Mouse (Mus musculus): ENCODE data around the gene Tldc2. TPM values are rescaled to one million over a fixed set of nuclear protein-coding genes. Genes with fewer than 3 reads are reported as not detected.

Gene Tldc2
- polyA plus RNA-seq (2017; shearing (Covaris generic)) = not detected

DNA sequence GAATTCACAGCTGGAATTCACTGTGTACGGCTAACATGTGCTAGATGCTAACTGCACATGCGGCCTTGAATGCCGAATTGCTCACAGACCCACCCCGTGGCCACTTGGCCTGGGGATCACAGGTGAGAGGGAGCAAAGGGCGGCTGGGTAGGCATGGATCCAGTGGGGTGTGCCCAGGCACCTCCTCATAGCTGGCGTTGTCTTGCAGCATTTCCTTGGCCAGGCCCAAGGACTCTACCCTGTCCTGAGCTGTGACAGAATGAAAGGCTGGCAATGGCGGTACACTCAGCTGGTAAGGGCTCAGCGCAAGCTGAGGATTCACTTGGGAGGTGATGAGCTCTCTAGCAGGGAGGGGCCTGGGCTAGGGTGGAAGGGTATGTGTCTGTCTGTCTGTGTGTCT is at the start of gene Tldc2:
Gene Tldc2 (plus strand): TSS at position 260 of the 400 bp plus-strand sequence.
- ATAC-seq = no peak

DNA sequence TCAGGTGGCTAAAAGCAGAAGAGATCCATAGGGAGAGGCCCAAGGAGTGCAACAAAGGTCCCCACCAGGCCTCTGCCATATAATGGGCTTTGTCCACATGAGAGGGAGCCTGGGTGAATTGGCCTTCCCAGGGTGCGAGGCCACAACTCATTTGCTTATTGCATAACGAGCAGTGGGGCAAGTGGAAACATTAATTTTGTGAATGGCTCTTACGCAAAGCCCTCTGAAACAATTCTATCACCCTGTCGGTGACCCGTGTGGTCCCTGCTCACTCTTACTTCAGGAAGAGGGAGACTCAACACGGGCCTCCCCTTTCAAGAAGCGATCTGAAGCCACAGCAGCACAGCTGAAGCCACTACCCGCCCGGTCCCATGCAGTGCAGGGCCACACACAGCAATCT is 49.6 kb upstream of the Tldc2 start:
- ATAC-seq = no peak

DNA sequence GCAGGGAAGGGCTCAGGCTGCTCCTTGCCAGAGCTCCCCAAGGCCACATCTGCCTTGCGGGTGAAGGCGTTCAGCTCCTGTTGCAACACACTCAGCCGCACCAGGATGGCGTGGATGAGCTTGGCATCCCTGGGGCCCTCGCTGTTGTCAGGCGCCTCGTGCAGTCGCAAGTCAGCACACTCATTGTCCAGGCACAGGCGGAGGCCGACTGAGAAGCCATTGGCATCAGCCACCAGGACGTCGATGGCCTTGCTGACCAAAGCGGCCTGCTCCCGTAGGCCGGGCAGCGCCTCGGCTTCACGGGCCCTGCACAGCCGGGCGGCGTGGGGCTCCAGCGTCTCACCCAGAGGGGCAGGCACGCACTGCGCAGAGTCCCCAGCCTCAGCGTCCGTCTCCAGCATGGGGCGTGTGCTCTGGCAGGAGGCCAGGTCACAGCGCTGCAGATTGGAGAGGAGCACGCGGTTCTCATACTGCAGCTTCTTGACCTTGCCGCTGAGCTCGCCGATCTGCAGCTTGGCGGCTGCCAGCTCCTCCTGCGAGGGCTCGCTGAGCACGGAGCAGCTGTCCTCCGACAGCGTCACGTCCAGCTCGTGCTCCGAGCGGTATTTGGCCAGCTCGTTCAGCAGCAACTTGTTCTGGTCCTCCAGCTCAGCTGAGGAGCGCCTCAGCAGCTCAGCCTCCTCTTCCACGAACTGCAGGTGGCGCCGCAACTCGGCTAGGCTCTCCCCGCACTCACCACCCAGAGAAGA is 46.8 kb upstream of the Tldc2 start:
- no peak for ATAC-seq

DNA sequence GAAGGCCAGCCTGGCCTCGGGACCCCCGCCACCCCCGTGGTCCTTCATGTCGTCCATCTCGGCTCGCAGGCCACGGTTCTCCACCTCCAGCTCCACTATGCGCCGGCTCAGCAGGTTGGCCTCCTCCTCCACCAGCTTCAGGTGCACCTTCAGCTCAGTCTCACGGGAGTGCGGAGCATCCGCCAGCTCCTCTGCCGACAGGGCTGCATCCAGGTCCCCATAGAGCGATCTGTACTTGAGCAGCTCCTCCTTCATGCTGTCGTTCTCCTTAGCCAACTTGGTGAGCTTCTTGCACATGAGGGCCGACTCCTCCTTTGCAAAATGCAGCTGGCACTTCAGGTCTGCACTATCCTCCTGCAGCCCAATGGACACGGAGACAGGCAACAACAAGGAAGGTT is 46.2 kb upstream of the Tldc2 start:
- no peak for ATAC-seq

DNA sequence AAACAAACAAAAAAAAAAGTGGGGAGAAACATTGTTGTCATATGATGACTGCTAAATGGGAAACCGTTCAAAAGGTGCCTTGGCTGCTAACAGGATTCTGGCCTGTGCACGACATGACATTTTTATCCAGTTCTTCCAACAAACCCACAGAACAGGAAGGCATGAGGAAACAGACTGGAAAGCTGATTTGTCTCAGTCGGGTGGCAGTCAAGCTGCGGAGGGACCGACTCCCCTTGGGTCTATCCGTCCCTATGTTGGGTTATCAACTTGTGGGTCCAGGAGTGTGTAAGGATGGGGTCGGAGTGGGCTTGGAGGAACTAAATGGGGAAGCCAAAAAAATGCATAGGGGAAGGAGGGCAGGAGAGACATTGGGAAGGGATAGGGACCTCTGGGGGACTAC is 45.4 kb upstream of the Tldc2 start:
- no peak for ATAC-seq

DNA sequence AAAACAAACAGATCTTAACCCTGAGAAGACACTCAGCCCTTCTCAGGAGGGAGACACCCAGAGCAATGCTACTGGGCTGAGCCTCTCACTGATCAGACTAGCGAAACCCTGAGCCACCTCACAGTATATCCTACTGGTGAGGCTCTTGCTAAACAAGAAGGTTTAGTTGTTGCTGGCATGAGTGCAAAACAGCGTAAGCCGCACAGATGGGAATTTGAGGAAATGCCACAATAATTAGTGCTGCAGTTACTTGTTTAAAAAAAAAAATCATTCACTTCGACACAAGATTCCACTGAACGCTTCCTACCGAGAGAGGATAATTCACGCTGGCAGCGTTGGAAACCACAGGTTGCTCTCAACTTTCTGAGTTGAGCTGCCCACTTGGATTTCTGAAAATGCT is 43.3 kb upstream of the Tldc2 start:
- no peak for ATAC-seq

DNA sequence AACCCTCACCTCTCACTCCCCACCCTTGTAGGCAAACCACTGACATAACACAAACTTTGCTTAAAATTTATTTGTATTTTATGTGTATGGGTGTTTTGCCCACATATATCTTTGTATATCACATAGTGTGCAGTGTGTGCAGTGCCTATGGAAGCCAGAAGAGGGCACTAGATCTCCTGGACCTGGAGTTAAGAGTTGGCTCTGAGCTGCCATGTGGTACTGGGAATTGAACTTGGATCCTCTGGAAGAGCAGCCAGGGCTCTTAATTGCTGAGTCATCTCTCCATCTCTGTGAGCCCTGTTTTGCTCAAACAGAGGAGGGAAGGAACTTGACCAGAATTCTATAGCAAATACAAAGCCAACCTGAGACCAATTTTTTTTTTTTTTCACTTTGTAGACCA is 42.9 kb upstream of the Tldc2 start:
- no peak for ATAC-seq

DNA sequence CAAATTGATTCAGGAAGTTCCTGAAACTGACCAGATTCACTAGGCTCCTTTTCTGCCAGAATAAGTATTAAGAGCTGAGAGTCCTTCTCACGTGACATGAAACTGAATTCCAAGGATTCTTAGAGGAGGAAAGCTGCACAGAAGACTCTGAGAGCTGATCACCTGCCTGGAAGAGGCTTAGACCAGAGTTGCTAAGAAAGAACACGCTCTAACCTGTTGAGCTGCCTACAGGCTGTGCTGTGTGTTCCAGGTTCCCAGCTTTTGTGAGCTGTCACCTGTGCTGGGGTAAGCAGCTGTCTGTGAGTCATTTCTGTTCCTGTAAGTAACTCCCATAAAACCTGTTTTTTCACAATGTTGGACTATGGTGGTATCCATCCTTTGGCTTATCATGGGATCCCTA is 40.9 kb upstream of the Tldc2 start:
- ATAC-seq = no peak

DNA sequence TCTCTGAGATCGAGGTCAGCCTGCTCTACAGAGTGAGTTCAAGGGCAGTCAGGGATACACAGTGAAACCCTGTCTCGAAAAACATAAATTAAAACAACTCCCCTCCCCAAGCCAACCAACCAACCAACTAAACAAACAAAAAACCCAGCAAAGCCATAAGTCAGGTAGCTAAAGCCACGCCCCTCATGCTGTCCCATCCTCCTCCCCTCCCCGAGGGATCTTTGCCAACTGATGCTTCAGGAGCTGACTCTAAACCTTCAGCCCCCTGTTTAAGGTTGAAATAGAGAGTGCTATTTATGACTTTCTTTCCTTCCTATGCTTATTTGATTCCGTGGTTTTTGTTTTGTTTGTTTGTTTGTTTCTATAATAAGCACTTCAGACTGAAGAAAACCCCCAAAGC is 39.9 kb upstream of the Tldc2 start:
- ATAC-seq = no peak

DNA sequence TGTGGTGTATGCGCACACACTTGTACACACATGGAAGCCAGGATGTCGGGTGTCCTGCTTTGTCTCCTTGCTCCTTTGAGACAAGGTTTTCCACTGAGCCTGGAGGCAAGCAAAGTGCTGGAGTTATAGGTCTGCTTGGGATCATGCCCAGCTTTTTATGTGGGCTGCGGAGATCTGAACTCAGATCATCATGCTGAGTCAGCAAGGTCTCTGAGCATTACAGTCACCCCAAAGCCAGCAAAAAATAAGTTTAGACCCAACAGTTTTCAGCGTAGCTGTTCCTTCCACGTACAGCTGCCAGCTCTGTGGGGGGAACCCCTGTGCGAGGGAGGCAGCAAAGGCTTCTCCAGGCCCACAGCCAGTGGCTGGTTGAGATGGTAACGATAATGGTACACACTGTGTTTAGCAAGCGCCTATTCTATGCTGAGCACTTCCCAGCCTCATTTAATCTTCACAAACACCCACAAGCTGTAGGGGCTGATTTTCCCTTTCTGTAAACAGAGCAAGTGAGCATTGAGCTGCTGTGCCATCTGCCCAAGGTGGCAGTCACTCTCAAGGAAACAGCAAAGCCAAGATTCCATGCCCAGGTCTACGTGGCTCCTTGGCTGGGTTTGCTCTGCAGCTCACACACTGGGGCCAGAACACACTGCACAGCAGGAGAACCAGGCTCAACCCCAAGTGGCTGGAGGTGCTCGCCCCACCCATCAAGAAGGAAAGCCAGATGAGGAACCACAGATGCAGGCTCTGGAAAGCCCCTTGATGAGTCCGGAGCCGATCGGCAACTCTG is 38.3 kb upstream of the Tldc2 start:
- ATAC-seq = no peak

DNA sequence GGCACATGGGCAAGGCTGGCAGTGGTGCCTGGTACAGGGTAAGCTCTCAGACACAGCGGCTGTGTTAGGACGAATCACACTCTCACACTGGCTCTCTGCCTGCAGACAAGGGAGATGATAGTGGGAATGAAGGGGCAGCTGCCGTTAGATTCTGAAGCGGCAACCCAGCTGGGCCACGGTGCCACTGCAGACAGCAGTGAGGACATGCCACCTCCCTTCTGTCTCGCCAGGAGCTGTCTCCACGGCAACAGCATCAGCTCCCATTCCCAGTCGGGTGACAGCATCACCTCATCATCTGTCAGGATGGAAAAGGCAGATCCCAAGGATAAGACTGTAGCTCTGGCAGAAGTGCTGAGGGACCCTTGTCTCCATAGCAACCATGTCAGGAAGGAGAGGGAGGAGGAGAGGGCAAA is 37.0 kb upstream of the Tldc2 start:
- ATAC-seq = no peak

DNA sequence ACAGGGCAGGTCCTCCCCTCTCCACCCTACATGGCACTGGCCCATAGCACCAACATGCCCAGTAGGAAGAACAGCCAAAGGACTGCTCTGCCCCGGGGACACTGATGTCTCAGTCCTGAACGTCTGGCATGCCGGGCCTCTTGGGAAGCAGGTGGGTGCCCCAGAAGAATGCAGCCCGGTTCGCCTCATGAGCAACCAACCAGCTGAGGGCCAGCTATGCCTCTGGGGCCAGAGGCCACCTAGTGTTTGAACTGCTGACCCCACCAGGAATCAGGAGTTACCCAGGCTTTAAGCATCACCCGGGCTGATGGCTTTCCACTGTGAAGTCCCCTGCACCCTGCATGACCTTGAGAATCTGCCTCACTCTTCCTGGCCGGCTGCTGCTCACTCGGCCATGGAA is 34.4 kb upstream of the Tldc2 start:
- ATAC-seq = no peak

DNA sequence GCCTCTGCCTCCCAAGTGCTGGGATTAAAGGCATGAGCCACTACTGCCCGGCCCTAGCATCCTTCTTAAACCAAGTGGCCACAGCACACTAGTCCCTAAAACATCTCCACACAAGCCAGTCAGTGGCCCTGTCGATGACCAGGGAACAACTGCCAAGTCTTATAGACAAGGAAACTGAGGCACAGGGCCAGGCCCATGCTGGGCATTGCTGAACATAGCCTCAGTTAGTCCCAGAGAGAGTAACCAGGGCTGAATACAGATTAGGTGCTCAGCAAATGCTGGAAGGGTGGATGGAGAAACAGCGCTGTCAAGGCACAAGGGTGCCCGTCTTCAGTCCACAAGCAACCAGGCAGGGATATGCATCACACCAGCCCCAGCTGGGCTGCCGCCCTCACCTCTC is 33.7 kb upstream of the Tldc2 start:
- no peak for ATAC-seq

DNA sequence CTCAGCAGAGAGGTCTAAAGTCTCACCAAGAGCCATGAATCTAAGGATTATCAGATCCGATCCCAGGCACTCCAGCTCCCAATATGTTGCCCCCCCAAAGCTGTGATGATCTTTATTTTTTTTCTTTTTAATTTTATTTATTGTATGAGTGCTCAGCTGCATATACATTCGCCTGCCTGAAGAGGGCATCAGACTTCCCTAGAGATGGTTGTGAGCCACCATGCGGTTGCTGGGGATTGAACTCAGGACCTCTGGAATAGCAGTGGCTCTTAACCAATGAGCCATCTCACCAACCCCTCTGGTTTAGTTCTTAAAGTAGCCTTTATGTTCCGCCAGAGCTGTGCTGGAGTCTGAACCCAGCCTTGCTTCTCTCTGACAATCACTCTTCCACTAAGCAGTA is 33.1 kb upstream of the Tldc2 start:
- ATAC-seq = no peak

DNA sequence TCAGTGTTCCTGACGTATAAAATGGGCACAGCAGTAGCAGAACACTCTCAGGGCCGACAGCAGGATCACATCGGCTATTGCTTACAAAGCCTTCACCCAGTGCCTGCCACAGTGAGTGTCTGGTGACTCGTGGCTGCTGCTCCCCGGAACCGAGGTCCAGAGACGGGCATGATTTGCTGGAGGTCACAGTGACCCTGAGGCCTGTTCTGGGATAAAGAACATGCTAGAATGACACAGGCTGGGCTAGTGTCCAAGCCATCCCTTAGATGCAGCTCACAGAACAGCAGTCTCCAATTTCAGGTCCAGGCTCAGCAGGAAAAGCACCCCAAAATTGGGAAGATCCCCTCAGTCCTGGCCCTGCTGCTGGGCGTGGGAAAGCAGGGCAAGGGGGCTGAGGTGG is 32.6 kb upstream of the Tldc2 start:
- ATAC-seq = no peak

DNA sequence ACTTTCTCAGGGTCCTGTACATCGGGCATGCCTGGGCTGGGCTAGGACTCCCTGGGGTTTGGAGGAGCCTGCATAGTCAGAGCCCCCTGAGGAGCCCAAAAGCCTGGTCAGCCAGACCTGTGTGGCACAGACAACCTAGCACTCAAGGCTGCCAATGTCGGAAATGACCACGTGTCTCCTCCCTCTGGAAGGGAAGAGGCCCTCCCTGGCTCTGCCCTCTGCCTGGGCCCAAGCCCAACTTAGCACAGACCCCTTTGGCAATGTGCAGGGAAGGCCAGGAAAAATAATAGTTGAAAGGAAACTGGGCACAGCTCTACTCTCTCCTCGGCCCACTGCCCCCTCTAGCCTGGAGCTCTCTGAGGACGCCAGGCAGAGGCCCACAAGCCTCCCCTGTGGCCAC is 32.0 kb upstream of the Tldc2 start:
- ATAC-seq = no peak

DNA sequence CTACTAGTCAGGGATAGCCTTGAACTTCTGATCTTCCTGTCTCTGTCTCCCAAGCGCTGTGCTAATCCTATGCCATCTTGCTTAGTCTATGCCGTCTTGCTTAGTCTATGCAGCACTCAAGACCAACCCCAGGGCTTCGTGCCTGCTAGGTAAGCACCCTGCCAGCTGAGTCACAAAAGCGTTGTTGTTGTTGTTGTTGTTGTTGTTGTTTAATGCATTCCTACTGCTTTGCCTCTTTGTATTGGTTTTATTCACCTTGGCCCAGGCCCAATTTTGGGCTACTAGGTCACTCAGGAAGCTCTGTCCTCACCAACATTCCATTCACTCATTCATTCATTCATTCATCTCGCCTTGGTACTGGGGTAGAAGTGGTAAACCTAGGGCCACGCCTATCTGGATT is 31.1 kb upstream of the Tldc2 start:
- ATAC-seq = no peak

DNA sequence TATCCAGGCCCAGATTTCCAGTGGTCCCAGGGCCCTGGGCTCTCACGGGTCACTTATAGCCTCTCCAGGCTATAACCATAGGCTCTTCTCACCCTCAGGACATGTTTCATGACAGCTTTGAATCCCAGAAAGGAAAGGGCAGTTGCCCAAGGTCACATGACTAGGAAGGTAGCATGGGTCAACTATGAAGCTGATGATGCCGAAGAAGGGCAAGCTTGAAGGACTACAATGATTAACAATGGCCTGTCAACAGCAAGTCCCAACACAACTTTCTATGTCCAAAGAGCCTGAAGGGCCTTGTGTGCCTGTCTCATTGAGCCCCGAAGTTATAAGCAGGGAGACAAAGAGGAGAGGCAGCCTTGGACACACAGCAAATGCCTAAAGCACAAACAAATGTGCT is 29.7 kb upstream of the Tldc2 start:
- no peak for ATAC-seq

DNA sequence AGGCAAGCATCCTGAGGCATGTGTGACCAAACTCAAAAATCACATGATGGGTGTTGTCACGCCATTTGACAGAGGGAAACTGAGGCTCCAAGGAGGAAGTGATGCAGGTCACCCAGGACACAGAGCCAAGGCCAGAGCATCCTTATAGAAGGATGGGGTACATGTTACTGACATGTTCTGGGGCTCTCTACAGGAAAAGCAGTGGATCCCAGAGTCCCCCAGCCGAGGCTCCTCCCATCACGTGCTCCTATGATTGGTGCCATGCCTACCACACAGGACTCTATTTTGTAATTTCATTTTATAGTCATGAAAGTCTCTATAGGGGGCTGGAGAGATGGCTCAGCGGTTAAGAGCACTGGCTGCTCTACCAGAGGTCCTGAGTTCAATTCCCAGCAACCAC is 29.1 kb upstream of the Tldc2 start:
- ATAC-seq = no peak

DNA sequence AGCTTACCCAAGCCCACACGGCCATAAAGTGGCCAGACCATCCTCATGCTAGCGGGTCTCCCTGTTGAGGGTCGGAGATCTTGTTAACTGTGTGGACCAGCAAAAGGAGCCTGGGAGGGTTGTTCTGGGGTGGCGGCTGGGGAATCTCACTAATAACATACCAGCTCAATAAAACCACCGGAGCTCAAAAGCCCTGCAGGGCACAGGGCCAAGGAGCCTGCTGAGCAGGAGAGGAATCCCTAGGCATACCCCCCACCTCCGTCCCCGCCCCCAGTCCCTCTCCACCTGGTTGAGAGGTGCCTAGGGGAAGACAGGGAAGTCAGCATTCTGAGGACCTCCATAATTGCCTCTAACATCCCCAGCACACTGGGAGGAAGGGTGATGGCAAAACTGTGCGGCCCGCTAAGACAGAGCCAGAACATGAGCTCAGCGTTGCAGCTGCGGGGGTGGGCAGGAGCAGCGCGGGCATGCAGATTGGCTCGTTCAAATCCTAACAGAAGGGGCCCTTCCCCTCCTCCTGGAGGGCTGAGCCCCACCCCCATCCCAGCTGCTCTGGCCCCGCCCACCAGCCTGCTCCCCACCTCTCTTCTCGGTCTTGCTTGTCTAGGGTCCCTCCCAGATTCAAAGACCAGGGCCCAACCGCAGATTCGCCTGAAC is 28.4 kb upstream of the Tldc2 start:
- ATAC-seq = no peak

DNA sequence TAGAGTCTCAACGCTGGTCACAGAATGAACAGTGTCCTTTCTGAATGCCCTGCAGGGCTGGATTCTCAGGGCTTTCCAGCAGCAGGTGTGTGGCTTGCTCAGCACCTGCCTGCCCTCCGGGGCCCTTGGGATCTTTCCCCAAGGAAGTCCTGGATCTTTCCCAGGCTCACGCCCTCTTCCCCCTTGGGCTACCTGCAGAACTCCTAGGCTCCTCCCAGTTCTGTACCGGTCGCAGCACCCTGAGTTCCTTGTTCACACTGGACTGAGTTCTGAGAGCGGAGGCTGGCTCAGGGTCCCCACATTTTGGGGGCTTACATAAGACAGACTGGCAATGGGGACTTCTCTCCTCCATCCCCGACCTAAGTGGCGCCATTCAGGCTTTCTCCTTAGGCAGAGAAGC is 27.7 kb upstream of the Tldc2 start:
- ATAC-seq = no peak

DNA sequence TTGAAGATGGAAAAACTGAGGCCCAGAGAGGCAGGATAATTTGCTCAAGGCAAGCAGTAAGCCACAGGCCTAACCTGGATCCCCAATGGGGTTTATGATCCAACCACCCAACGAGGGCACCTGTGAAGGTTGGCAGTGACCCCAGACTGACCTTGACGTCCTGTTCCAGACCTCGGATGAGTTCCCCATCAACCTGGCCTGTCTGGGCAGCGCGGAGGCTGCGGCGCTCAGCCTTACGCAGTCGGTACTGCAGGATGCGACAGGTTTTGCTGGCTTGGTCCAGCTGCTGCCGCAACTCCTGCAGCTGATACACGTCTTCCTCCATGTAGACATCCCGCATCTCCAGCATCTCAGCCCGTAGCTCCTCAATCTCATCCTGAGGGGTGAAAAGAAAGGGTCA is 26.8 kb upstream of the Tldc2 start:
- ATAC-seq = no peak

DNA sequence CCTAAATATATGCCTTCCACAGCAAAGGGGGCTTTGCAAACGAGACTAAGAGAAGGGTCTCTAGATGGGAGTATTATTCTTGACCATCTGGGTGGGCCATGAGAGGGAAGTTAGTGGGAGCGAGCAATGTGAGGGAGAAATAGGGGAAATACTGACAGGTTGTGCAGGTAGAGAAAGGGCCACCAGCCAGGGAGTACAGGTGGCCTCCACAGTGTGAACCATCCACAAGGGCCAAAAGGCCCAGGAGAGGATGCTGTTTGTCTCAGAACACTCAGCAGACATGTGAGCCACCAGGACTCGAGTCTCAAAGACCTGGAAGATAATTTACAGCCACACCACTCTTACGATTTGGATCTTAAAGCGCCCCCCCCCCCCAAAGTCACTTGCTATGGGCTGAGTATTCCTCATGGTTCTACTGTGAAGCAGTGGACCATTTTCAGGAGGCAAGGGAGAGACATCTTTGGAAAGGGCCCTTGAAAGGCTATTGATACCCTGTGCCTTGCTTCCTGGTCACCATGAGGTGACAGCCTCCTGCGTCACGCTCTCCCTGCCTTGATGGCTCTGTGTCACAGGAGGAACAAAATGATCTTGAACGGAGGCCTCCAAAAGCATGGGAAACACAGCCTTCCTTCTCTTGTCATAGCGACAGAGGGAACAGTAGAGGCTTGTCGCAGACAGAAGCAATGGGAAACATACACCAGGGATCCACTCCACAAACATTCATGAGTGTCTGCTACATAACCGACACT is 26.1 kb upstream of the Tldc2 start:
- ATAC-seq = no peak

All from activated CD4-positive, CD25-positive, alpha-beta regulatory T cell, adult 4 months (primary cell).